Mouse (Mus musculus): ENCODE results near the gene Casr. TPM values are rescaled to one million over a fixed set of nuclear protein-coding genes. Genes with fewer than 3 reads are reported as not detected.

The Casr gene
- total RNA-seq, 2 experiments from 2014 or later = 1.5 to 1.8 TPM

- no peak for DNase-seq (ENCODE audit: low spot score in 2 of 2)
- intact Hi-C loops (cut with DNase I) = no loop called here
Observed at GRCm38 (mm10) chr16:36460426-36460825, 101.5 kb downstream of the Casr start.

- intact Hi-C loops (cut with DNase I) = no loop called here
- DNase-seq (ENCODE audit: low spot score in 2 of 2) = no peak
Observed at GRCm38 (mm10) chr16:36455342-36455802, 106.6 kb downstream of the Casr start, which contains the start of gene Stfa3. Stfa3 (minus strand) TSS chr16:36455392.

Other genes with a start within 250 kb of the Casr start
- not detected for gene BC117090, start 227.8 kb downstream of the Casr start, total RNA-seq (2021)
- not detected for gene BC100530, start 194.4 kb downstream of the Casr start, total RNA-seq (2021)
- gene Stfa2, start 153.7 kb downstream of the Casr start, total RNA-seq (2021) = not detected
- gene Stfa3, start 106.7 kb downstream of the Casr start, total RNA-seq (2021) = not detected
- 1 to 10 TPM; 1.5 to 1.8 TPM for gene Cd86, start 103.9 kb upstream of the Casr start, total RNA-seq (2021)
- gene Ildr1, start 131.8 kb upstream of the Casr start, total RNA-seq (2021) = under 1 TPM; 0.25 to 0.43 TPM
- gene Slc15a2, start 222.8 kb upstream of the Casr start, total RNA-seq (2021) = 10 to 100 TPM; 30.0 to 33.4 TPM

All from left cerebral cortex, postnatal 36 days (tissue).